Mouse (Mus musculus): ENCODE data around the gene Cab39. TPM values are rescaled to one million over a fixed set of nuclear protein-coding genes. Genes with fewer than 3 reads are reported as not detected.

The Cab39 gene
- polyA plus RNA-seq, 1 experiment from 2014 or later = 13.9 TPM

DNA sequence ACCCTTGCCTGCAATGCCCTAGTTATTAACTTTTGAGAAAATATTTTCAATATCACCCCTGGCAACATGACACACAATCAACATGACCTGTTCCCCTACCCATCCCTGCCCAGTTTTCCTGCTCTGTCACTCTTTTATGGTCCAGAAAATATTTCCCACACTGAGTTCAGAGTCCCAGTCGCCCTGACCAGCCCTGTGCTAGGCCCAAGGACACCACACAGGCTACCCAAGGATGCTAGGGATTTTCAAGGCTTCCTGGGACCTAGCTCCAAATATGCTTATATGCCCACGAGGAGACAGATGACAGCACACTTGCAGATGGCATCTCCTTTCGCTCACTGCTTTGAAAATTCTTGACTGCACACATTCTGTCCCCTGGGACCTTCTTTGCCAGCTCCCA, 14.2 kb upstream of the Cab39 start:
- no peak for DNase-seq
- no peaks in the 10 kb centered on the region for H3K4me1 ChIP-seq (ENCODE audit: insufficient read depth)
- no peak overlapping the region for H3K4me3 ChIP-seq (ENCODE audit: low read depth, low read length)
- no peak overlapping the region for H3K4me2 ChIP-seq (ENCODE audit: low read depth, low read length)
- 55% methylated on average over 3 of the region's 3 CpGs for WGBS (ENCODE audit: insufficient replicate concordance)
- no peaks in the 10 kb centered on the region for H3K36me3 ChIP-seq (replicated peaks; ENCODE audit: insufficient read depth, low read length)
- no peak overlapping the region for H3K27ac ChIP-seq (ENCODE audit: low read depth)
- H3K9me3 ChIP-seq (ENCODE audit: low read length) = no peaks in the 10 kb centered on the region
- ATAC-seq = no peak
- no peak overlapping the region for H3K9ac ChIP-seq (replicated peaks)
- no peak for TF ChIP-seq EP300 (IDR thresholded peaks at IDR 0.05; ENCODE audit: low read depth)
- no peak for TF ChIP-seq CTCF (IDR thresholded peaks at IDR 0.05; ENCODE audit: low read depth)
- H3K27me3 ChIP-seq (ENCODE audit: insufficient read depth, low read length) = no peaks in the 10 kb centered on the region

DNA sequence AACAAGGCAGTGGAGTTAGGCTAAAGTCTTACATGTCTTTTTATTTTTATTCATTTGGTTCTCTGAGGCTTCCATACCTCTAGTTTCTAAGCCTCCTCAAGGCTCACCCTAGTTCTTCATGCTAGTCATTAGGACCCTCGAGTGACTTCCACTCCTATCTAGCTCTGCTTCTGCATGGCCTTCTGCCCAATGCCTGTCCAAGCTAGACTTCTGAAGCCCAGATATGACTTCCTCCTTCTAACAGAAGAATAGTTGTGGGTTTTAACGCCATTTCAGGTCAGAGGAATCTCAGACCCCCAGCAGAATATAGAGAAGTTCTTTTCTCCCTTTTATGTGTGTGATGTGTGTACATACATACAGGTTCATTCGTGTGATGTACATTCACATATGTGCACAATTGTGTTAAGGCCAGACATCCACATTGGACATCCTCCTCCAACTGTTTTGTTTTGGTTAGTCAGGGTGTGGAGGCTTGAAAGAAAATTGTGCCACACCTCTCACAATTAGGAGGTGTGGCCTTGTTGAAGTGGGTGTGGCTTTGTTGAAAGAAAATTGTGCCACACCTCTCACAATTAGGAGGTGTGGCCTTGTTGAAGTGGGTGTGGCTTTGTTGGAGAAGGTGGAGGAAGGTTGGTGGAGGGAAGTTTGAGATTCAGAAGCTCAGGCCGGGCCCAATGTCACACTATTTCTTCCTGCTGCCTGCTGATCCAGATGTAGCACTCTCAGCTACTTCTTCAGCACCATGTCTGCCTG, 13.6 kb upstream of the Cab39 start:
- WGBS (ENCODE audit: insufficient replicate concordance) = 45% methylated on average over 4 of the region's 4 CpGs
- no peak overlapping the region for H3K9ac ChIP-seq (replicated peaks)
- H3K9me3 ChIP-seq (ENCODE audit: low read length) = no peaks in the 10 kb centered on the region
- H3K4me3 ChIP-seq (ENCODE audit: low read depth, low read length) = no peak overlapping the region
- DNase-seq (no peak), ATAC-seq (peak; percentile 57; the same call in 1 of the 2 replicates)
- H3K36me3 ChIP-seq (replicated peaks; ENCODE audit: insufficient read depth, low read length) = no peaks in the 10 kb centered on the region
- TF ChIP-seq CTCF (IDR thresholded peaks at IDR 0.05; ENCODE audit: low read depth) (no peak), EP300 (IDR thresholded peaks at IDR 0.05; ENCODE audit: low read depth) (no peak)
- H3K4me2 ChIP-seq (ENCODE audit: low read depth, low read length) = no peak overlapping the region
- no peaks in the 10 kb centered on the region for H3K4me1 ChIP-seq (ENCODE audit: insufficient read depth)
- H3K27me3 ChIP-seq (ENCODE audit: insufficient read depth, low read length) = no peaks in the 10 kb centered on the region
- H3K27ac ChIP-seq (ENCODE audit: low read depth) = no peak overlapping the region

DNA sequence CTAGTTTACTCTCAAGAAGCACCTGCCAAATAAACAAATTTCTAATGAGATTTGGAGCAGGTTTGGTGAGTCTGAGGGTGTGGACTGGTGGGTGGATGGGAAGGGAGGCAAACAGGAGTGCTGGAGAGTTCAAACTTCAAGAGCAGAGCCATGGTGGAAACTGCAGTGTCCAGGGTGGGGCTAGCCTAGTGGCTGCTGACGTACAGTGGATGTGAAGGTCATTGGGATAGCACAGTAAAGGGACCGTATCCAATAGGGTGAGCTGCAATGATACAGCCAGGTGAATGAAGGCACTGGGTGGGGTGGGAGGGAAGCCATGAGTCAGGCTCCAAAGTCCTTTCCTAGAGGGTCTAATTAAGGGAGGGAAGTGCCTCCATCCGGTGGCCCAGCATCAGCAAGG, 2.7 kb upstream of the Cab39 start:
- Histone ChIP-seq H3K4me3 (ENCODE audit: low read depth, low read length) (no peak overlapping the region), H3K4me1 (ENCODE audit: insufficient read depth) (peaks cover 4% of the 10 kb centered on the region; the same call in 1 of the 2 replicates), H3K9ac (replicated peaks) (no peak overlapping the region), H3K27me3 (ENCODE audit: insufficient read depth, low read length) (no peaks in the 10 kb centered on the region), H3K36me3 (replicated peaks; ENCODE audit: insufficient read depth, low read length) (no peaks in the 10 kb centered on the region), H3K27ac (ENCODE audit: low read depth) (no peak overlapping the region), H3K9me3 (ENCODE audit: low read length) (no peaks in the 10 kb centered on the region), H3K4me2 (ENCODE audit: low read depth, low read length) (no peak overlapping the region)
- no peak for TF ChIP-seq EP300 (IDR thresholded peaks at IDR 0.05; ENCODE audit: low read depth)
- no peak for TF ChIP-seq CTCF (IDR thresholded peaks at IDR 0.05; ENCODE audit: low read depth)
- ATAC-seq = no peak
- DNase-seq = no peak
- 60% methylated on average over 3 of the region's 3 CpGs for WGBS (ENCODE audit: insufficient replicate concordance)

DNA sequence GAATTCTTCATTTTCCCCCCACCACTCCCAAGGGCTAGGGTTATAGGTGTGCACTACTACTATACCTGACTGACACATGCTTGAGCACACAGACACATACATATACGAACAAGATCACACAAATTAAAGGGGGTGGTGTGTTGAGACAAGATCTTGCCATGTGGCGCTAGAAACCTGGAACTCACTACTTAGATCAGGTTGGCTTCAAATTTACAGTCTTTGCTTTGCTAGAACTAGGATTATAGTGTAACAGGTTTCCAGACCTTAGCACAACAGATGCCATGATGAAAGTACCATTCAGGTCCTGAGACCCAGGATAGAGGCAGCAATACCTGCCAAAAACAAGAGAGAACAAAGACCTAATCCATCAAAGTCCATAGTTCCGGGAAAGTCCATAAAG, 1.8 kb upstream of the Cab39 start:
- no peak for ATAC-seq
- WGBS (ENCODE audit: insufficient replicate concordance) = 76% methylated on average over 3 of the region's 3 CpGs
- Histone ChIP-seq H3K4me2 (ENCODE audit: low read depth, low read length) (no peak overlapping the region), H3K27ac (ENCODE audit: low read depth) (no peak overlapping the region), H3K4me3 (ENCODE audit: low read depth, low read length) (no peak overlapping the region), H3K9ac (replicated peaks) (no peak overlapping the region), H3K27me3 (ENCODE audit: insufficient read depth, low read length) (no peaks in the 10 kb centered on the region), H3K9me3 (ENCODE audit: low read length) (no peaks in the 10 kb centered on the region), H3K36me3 (replicated peaks; ENCODE audit: insufficient read depth, low read length) (peaks cover 7% of the 10 kb centered on the region; the same call in 1 of the 2 replicates), H3K4me1 (ENCODE audit: insufficient read depth) (peaks cover 10% of the 10 kb centered on the region)
- no peak for DNase-seq
- TF ChIP-seq CTCF (IDR thresholded peaks at IDR 0.05; ENCODE audit: low read depth) (no peak), EP300 (IDR thresholded peaks at IDR 0.05; ENCODE audit: low read depth) (no peak)

DNA sequence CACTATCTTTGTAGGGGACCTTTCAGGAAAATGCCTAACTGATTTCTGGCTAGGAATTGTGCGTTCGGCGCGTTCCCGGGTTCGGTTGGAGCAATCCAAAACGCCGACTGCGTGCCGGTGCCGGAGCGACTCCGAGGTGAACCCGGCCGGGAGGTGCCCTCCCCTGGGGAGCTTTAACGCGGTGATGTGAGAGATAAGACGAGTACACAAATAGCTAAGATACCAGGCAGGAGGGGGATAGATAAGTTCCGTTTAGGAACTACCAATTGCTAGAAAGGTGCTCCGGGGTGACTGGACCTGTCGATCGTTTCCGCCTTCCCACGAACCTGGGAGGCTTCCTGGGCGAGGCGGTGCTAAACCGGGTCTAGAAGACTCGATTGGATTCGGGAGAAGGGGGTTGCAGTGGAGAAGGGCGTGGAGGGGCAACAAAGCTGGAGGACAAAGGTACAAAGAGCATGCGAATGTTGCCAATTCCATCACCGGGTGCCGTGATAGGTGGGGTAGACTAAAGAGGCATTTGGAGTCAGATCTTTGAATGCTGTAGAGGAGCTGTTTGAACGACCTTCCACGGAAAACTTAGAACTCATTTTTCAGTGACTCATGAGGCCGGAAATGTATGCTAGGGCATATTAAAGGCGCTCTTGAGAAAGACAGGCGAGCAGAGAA, 998 bp downstream of the Cab39 start:
- peak overlapping the region; percentile 70 for H3K4me2 ChIP-seq (ENCODE audit: low read depth, low read length)
- H3K27ac ChIP-seq (ENCODE audit: low read depth) = peak overlapping the region; percentile 98
- peak overlapping the region; percentile 99 for H3K9ac ChIP-seq (replicated peaks)
- under 1% methylated on average over 38 of the region's 38 CpGs for WGBS (ENCODE audit: insufficient replicate concordance)
- no peaks in the 10 kb centered on the region for H3K27me3 ChIP-seq (ENCODE audit: insufficient read depth, low read length)
- H3K4me3 ChIP-seq (ENCODE audit: low read depth, low read length) = peak overlapping the region; percentile 99
- peak; percentile 43; the same call in 1 of the 2 replicates for TF ChIP-seq EP300 (IDR thresholded peaks at IDR 0.05; ENCODE audit: low read depth)
- no peak for TF ChIP-seq CTCF (IDR thresholded peaks at IDR 0.05; ENCODE audit: low read depth)
- no peaks in the 10 kb centered on the region for H3K9me3 ChIP-seq (ENCODE audit: low read length)
- DNase-seq (peak; percentile 77), ATAC-seq (peak; percentile 72)
- H3K4me1 ChIP-seq (ENCODE audit: insufficient read depth) = peaks cover 24% of the 10 kb centered on the region
- peaks cover 16% of the 10 kb centered on the region; the same call in 1 of the 2 replicates for H3K36me3 ChIP-seq (replicated peaks; ENCODE audit: insufficient read depth, low read length)

DNA sequence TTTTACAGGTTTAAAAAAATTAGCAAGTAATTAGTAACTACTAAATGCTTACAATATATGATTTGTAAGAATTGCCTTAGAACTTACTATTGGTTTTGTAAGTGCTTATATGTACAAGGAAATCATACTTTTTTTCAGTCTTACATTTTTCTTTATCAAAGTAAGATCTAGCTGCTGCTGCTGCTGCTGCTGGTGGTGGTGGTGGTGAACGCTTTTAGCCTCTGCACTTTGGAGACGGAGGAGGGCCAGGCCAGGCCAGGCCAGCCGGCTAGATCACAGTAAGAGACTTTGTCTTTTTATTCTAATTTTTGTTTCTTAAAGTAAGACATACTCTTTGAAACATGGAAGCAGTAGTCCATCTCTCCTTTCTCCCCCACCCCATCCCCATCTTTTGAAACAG, 2.0 kb downstream of the Cab39 start:
- H3K9me3 ChIP-seq (ENCODE audit: low read length) = no peaks in the 10 kb centered on the region
- TF ChIP-seq EP300 (IDR thresholded peaks at IDR 0.05; ENCODE audit: low read depth) = no peak
- TF ChIP-seq CTCF (IDR thresholded peaks at IDR 0.05; ENCODE audit: low read depth) = no peak
- no peak for DNase-seq
- no peak for ATAC-seq
- H3K4me3 ChIP-seq (ENCODE audit: low read depth, low read length) = peak overlapping the region; percentile 99; the same call in 1 of the 2 replicates
- H3K4me1 ChIP-seq (ENCODE audit: insufficient read depth) = peaks cover 24% of the 10 kb centered on the region
- H3K4me2 ChIP-seq (ENCODE audit: low read depth, low read length) = peak overlapping the region; percentile 70
- WGBS (ENCODE audit: insufficient replicate concordance) = 31% methylated on average over 3 of the region's 3 CpGs
- no peaks in the 10 kb centered on the region for H3K27me3 ChIP-seq (ENCODE audit: insufficient read depth, low read length)
- no peak overlapping the region for H3K9ac ChIP-seq (replicated peaks)
- peaks cover 16% of the 10 kb centered on the region; the same call in 1 of the 2 replicates for H3K36me3 ChIP-seq (replicated peaks; ENCODE audit: insufficient read depth, low read length)
- no peak overlapping the region for H3K27ac ChIP-seq (ENCODE audit: low read depth)

Measured in liver, postnatal 0 days (tissue).